Mouse (Mus musculus) myocyte (in vitro differentiated cells): ENCODE results near the gene Rhou. TPM values are rescaled to one million over a fixed set of nuclear protein-coding genes. Genes with fewer than 3 reads are reported as not detected.

Experiments used
- H3K27me3 ChIP-seq: one replicate; pipeline ENCODE4 v1.6.1; 2011; ENCODE audit not compliant: control insufficient read depth, insufficient read depth, insufficient read length
- H3K36me3 ChIP-seq: one replicate; pipeline ENCODE4 v1.6.1; 2011; ENCODE audit not compliant: control insufficient read depth, insufficient read depth
- H3K4me2 ChIP-seq: one replicate; pipeline ENCODE4 v1.6.1; 2011; ENCODE audit warnings: low read depth, control low read depth
- H3K4me3 ChIP-seq: one replicate; pipeline ENCODE4 v1.5.1; 2011; ENCODE audit warnings: mild to moderate bottlenecking, control low read depth, moderate library complexity
- H3K79me2 ChIP-seq: one replicate; pipeline ENCODE4 v1.6.1; 2011; ENCODE audit not compliant: control insufficient read depth, insufficient read depth
- H3ac ChIP-seq: one replicate; pipeline ENCODE4 v1.6.1; 2011; ENCODE audit not compliant: control insufficient read depth, insufficient read length
- CEBPB ChIP-seq: IDR thresholded peaks from 2 replicates; pipeline ENCODE4 v1.6.1; 2011; ENCODE audit warnings: mild to moderate bottlenecking, moderate library complexity; ENCODE audit not compliant: poor library complexity, insufficient read depth, severe bottlenecking
- E2F4 ChIP-seq: IDR thresholded peaks from one replicate; pipeline ENCODE4 v1.6.1; 2011; ENCODE audit warnings: mild to moderate bottlenecking, control low read depth, moderate library complexity; ENCODE audit not compliant: insufficient read depth
- MAX ChIP-seq: IDR thresholded peaks from one replicate; pipeline ENCODE4 v1.6.1; 2011; ENCODE audit warnings: low read depth, mild to moderate bottlenecking, control low read depth
- MYOD1 ChIP-seq, 3 experiments: IDR thresholded peaks; one replicate each; pipeline ENCODE4 v1.6.1; 2011; ENCODE audit warnings: control low read depth in 2 of 3, low read depth in 2 of 3, mild to moderate bottlenecking in 2 of 3, moderate library complexity in 1 of 3; ENCODE audit not compliant: insufficient read length in 2 of 3, control insufficient read depth in 1 of 3
- MYOG ChIP-seq, 3 experiments: IDR thresholded peaks; one replicate each; pipeline ENCODE4 v1.6.1; 2011; ENCODE audit warnings: control low read depth in 2 of 3, low read depth in 2 of 3, mild to moderate bottlenecking in 2 of 3; ENCODE audit not compliant: insufficient read length in 2 of 3, control insufficient read depth in 1 of 3, insufficient read depth in 1 of 3
- POLR2A ChIP-seq: IDR thresholded peaks from one replicate; pipeline ENCODE4 v1.6.1; 2011; ENCODE audit warnings: low read depth, mild to moderate bottlenecking, control low read depth, moderate library complexity; ENCODE audit not compliant: insufficient read length
- POLR2AphosphoS2 ChIP-seq: IDR thresholded peaks from one replicate; pipeline ENCODE4 v1.6.1; 2011; ENCODE audit warnings: low read depth, control low read depth; ENCODE audit not compliant: insufficient read length
- REST ChIP-seq: IDR thresholded peaks from one replicate; pipeline ENCODE4 v1.6.1; 2011; ENCODE audit warnings: mild to moderate bottlenecking, control low read depth, moderate library complexity; ENCODE audit not compliant: insufficient read depth, insufficient read length
- SRF ChIP-seq: IDR thresholded peaks from one replicate; pipeline ENCODE4 v1.6.1; 2011; ENCODE audit warnings: low read depth; ENCODE audit not compliant: control insufficient read depth, insufficient read length
- TCF12 ChIP-seq: IDR thresholded peaks from one replicate; pipeline ENCODE4 v1.6.1; 2011; ENCODE audit warnings: mild to moderate bottlenecking, control low read depth; ENCODE audit not compliant: poor library complexity, insufficient read depth, severe bottlenecking
- TCF3 ChIP-seq: IDR thresholded peaks from one replicate; pipeline ENCODE4 v1.6.1; 2011; ENCODE audit warnings: low read depth, control low read depth; ENCODE audit not compliant: insufficient read length
- USF1 ChIP-seq: IDR thresholded peaks from one replicate; pipeline ENCODE4 v1.6.1; 2011; ENCODE audit warnings: low read depth, mild to moderate bottlenecking, control low read depth, moderate library complexity
- polyA plus RNA-seq: library from polyadenylated mRNA; unstranded; fragments of >200 nt; fragmentation: generic; extraction: Trizol; gene quantifications from one replicate; pipeline ENCODE4 v1.2.1, GENCODE M21; 2012; ENCODE audit warnings: missing spikeins

The Rhou gene
- polyA plus RNA-seq, 1 experiment: 11.8 TPM

DNA sequence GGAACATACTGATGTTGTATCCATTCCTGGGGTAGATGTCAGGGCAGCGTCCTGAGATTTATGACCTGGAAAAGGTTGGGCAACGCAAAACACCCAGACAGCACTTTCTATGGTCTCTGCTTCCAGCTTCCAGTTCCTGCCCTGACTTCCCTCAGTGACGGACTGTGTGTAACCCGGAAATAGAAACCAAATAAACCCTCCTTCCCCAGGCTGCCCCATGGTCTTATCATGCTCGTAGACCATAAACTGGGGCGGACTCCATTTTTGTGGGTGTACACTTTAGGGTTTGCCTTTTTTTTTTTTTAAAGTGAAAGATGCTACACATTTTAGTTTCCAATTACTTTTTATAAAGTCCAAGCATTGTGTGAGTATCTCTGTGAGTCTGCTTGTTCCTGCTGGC lies 11.9 kb downstream of the Rhou start:
- no peaks in the 10 kb centered on the region for H3K79me2 ChIP-seq
- H3ac ChIP-seq: no peak overlapping the region
- no peaks in the 10 kb centered on the region for H3K27me3 ChIP-seq
- H3K4me2 ChIP-seq: no peak overlapping the region
- peaks cover 13% of the 10 kb centered on the region for H3K36me3 ChIP-seq
- H3K4me3 ChIP-seq: no peak overlapping the region
- no peak for TF ChIP-seq MYOD1 (IDR thresholded peaks at IDR 0.05; ENCODE audit: control insufficient read depth in 1 of 3, insufficient read length in 2 of 3, low read depth in 2 of 3)
- TF ChIP-seq MYOG (IDR thresholded peaks at IDR 0.05; ENCODE audit: control insufficient read depth in 1 of 3, insufficient read depth in 1 of 3, insufficient read length in 2 of 3, low read depth in 2 of 3): no peak
- TF ChIP-seq E2F4: no peak
- TF ChIP-seq TCF3: no peak
- TF ChIP-seq REST: no peak
- TF ChIP-seq TCF12: no peak
- TF ChIP-seq POLR2AphosphoS2: no peak
- TF ChIP-seq SRF: no peak
- no peak for TF ChIP-seq POLR2A
- no peak for TF ChIP-seq CEBPB
- TF ChIP-seq MAX: no peak
- TF ChIP-seq USF1: no peak

DNA sequence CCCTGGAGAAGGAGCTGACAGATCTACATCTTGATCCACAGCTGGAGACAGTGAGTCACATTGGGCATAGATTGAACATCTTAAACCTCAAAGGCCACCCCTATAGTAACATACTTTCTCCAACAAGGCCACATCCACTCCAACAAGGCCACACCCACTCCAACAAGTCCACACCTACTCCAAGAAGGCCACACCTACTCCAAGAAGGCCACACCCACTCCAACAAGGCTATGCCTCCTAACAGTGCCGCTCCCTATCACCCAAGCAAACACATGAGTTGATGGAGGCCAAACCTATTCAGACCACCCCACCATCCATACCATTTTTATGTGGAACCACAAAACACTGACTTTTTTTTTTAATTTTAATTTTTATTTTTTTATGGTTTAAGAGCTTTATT lies 13.1 kb downstream of the Rhou start:
- no peaks in the 10 kb centered on the region for H3K79me2 ChIP-seq
- no peak overlapping the region for H3K4me3 ChIP-seq
- no peak overlapping the region for H3ac ChIP-seq
- peaks cover 10% of the 10 kb centered on the region for H3K36me3 ChIP-seq
- H3K27me3 ChIP-seq: no peaks in the 10 kb centered on the region
- H3K4me2 ChIP-seq: no peak overlapping the region
- TF ChIP-seq MAX: no peak
- no peak for TF ChIP-seq TCF3
- TF ChIP-seq USF1: no peak
- no peak for TF ChIP-seq MYOG (IDR thresholded peaks at IDR 0.05; ENCODE audit: control insufficient read depth in 1 of 3, insufficient read depth in 1 of 3, insufficient read length in 2 of 3, low read depth in 2 of 3)
- TF ChIP-seq POLR2A: no peak
- no peak for TF ChIP-seq CEBPB
- TF ChIP-seq POLR2AphosphoS2: no peak
- TF ChIP-seq TCF12: no peak

DNA sequence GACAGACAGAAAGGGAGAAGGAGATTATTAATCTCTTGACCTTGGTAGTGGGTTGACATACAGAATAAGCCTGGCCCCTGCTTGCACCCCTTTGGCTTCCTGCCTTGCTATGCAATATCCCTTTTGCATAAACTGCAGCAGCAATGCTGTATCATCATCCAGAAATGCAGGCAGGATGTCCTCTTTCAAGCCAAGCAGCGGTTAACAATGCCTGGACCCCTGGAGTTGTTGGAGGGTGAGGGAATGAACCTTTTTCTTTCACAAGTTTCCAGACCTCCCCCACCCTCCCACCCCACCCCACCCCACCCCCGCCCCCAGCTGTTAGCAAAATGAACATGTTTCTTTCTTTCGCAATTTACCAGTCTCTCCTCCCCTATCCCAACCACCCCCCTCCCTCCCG lies 15.0 kb downstream of the Rhou start:
- H3K4me3 ChIP-seq: no peak overlapping the region
- H3K4me2 ChIP-seq: no peak overlapping the region
- H3K27me3 ChIP-seq: no peaks in the 10 kb centered on the region
- peaks cover 2% of the 10 kb centered on the region for H3K36me3 ChIP-seq
- TF ChIP-seq MAX (no peak), CEBPB (no peak), MYOD1 (IDR thresholded peaks at IDR 0.05; ENCODE audit: control insufficient read depth in 1 of 3, insufficient read length in 2 of 3, low read depth in 2 of 3) (no peak), TCF12 (no peak), MYOG (IDR thresholded peaks at IDR 0.05; ENCODE audit: control insufficient read depth in 1 of 3, insufficient read depth in 1 of 3, insufficient read length in 2 of 3, low read depth in 2 of 3) (no peak), POLR2AphosphoS2 (no peak), SRF (no peak), POLR2A (no peak), REST (no peak)
- no peaks in the 10 kb centered on the region for H3K79me2 ChIP-seq
- no peak overlapping the region for H3ac ChIP-seq

DNA sequence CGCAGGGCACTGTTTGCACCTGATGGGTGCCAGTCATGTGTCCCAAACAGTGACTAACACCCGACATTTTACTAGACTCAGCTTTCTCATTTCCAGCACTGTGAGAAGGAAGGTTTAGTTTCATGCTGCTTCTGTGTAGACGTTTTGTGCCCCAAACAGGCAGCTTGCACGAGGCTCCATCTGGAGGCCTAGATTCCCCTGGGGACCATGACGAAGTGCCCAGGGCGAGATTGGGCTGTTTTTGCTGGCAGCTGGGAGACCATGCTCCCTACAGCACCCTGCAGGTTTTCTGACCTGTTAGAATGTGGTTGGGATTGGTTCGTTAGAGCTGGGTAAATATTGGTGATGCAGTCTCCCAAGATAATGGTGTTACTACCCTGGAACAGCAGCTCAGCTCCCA lies 17.0 kb downstream of the Rhou start:
- Histone ChIP-seq H3K27me3 (no peaks in the 10 kb centered on the region), H3ac (no peak overlapping the region), H3K36me3 (no peaks in the 10 kb centered on the region), H3K79me2 (no peaks in the 10 kb centered on the region), H3K4me2 (no peak overlapping the region), H3K4me3 (no peak overlapping the region)
- no peak for TF ChIP-seq POLR2A
- TF ChIP-seq MYOD1 (IDR thresholded peaks at IDR 0.05; ENCODE audit: control insufficient read depth in 1 of 3, insufficient read length in 2 of 3, low read depth in 2 of 3): peak in 1 of 3 experiments; percentile 23

DNA sequence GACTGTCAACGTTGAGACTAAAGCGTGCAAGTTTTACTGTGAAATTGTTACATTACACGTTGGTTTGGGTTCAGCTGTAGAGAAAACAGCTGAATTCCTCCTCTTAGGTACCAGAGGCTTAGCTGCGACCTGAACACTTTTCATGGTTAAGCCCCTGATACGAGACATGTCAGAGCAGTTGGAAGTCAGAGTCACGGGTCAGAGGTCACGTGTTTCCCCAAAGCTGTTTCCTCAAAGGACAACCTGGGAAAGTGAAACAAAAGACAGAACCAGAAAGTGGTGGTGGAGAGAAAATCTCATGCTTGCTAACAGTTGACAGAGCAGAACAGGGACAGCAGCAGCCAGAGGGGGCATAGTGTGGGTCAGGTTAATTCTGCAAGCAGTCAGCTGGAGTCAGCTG lies 17.7 kb downstream of the Rhou start:
- no peak overlapping the region for H3ac ChIP-seq
- TF ChIP-seq POLR2A (no peak), SRF (no peak), E2F4 (no peak)
- H3K4me2 ChIP-seq: peak overlapping the region; percentile 64
- H3K79me2 ChIP-seq: no peaks in the 10 kb centered on the region
- H3K4me3 ChIP-seq: no peak overlapping the region
- no peaks in the 10 kb centered on the region for H3K27me3 ChIP-seq
- H3K36me3 ChIP-seq: no peaks in the 10 kb centered on the region

DNA sequence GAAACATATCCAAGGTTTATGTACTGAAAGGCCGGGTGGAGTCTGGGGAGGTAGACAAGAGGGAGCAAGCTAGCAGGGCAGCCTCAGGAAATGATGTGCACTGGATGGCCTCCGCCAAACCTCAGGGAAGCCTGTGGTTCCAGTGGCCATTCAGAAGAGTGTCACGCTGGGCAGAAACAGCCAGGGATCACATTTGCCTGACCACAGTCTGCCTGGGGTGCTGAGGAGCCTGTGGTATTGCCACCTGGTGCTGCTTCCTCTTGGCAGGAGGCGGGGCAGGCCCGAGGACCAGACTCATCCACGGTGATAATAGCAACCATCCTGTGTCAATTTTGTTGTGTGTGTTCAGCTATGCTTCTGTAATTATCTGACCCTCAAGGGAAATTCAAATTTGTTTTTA lies 18.9 kb downstream of the Rhou start:
- Histone ChIP-seq H3K79me2 (no peaks in the 10 kb centered on the region), H3ac (no peak overlapping the region), H3K27me3 (no peaks in the 10 kb centered on the region), H3K36me3 (no peaks in the 10 kb centered on the region), H3K4me2 (peak overlapping the region; percentile 64), H3K4me3 (no peak overlapping the region)
- no peak for TF ChIP-seq CEBPB
- no peak for TF ChIP-seq USF1
- peak; percentile 63 for TF ChIP-seq TCF3
- peak; percentile 32 to 89 (median 67) for TF ChIP-seq MYOG (IDR thresholded peaks at IDR 0.05; ENCODE audit: control insufficient read depth in 1 of 3, insufficient read depth in 1 of 3, insufficient read length in 2 of 3, low read depth in 2 of 3)
- TF ChIP-seq REST: no peak
- peak in 2 of 3 experiments; percentile 75 to 93 for TF ChIP-seq MYOD1 (IDR thresholded peaks at IDR 0.05; ENCODE audit: control insufficient read depth in 1 of 3, insufficient read length in 2 of 3, low read depth in 2 of 3)
- TF ChIP-seq POLR2A: no peak
- peak; percentile 14 for TF ChIP-seq TCF12
- TF ChIP-seq E2F4: no peak
- no peak for TF ChIP-seq SRF
- TF ChIP-seq POLR2AphosphoS2: no peak
- no peak for TF ChIP-seq MAX
